In genomic region chr10:100199090-100199690, GRCm38 (mm10) we compare ENCODE assay signal across 20 mouse cellular contexts.
DNase-seq lines count a peak whose midpoint lies in the region; ATAC-seq and TF ChIP-seq lines count a peak whose summit lies in the region.
"Had no signal": no experiment of that assay in that cellular context is flagged by ENCODE, and none has a peak within 500 bp of the region (broad histone marks: within the 10 kb centered on the region; RNA-seq: fewer than 3 reads in every experiment).

No protein-coding gene starts in this region.

- H3K4me1 ChIP-seq in heart, postnatal 0 days (ENCODE audit: control insufficient read depth, insufficient read depth), result no peaks in the 10 kb centered on the region
- H3K4me1 ChIP-seq in heart, embryonic 12.5 days (replicated peaks), result peaks cover 6% of the 10 kb centered on the region; the same call in 1 of the 2 replicates
- H3K4me1 ChIP-seq in lung, postnatal 0 days (ENCODE audit: insufficient read depth, low read depth, low read length), result peaks cover 3% of the 10 kb centered on the region; the same call in 1 of the 2 replicates
- H3K4me1 ChIP-seq in lung, adult 2 months (ENCODE audit: control insufficient read depth, insufficient read depth, low read length), result no peaks in the 10 kb centered on the region
- H3K4me1 ChIP-seq in midbrain, embryonic 12.5 days, result peaks cover 6% of the 10 kb centered on the region; the same call in 1 of the 2 replicates
- H3K4me1 ChIP-seq in midbrain, embryonic 14.5 days (ENCODE audit: control insufficient read depth, insufficient read depth, low read length), result peaks cover 5% of the 10 kb centered on the region; the same call in 1 of the 2 replicates

- H3K27ac ChIP-seq in heart, postnatal 0 days (ENCODE audit: low read depth), result peak overlapping the region; percentile 11; the same call in 1 of the 2 replicates
- no peak overlapping the region for H3K27ac ChIP-seq in heart, embryonic 12.5 days (ENCODE audit: poor library complexity, severe bottlenecking)
- H3K27ac ChIP-seq in lung, postnatal 0 days (ENCODE audit: low read length), result no peak overlapping the region
- H3K27ac ChIP-seq in midbrain, embryonic 12.5 days (replicated peaks), result no peak overlapping the region
- no peak overlapping the region for H3K27ac ChIP-seq in midbrain, embryonic 14.5 days (replicated peaks; ENCODE audit: low read depth, low read length)
- H3K27ac ChIP-seq: embryonic facial prominence, embryonic 13.5 days; forebrain, embryonic 12.5 days; heart, adult 2 months had no signal

- no peak for ATAC-seq in heart, postnatal 0 days (ENCODE audit: insufficient read depth, low read depth)
- ATAC-seq in heart, embryonic 12.5 days (ENCODE audit: insufficient number of reproducible peaks, low FRiP score), result no peak
- no peak for ATAC-seq in lung, postnatal 0 days
- peak; percentile 71; the same call in 1 of the 2 replicates for ATAC-seq in midbrain, embryonic 12.5 days (ENCODE audit: low FRiP score, low read depth)
- no peak for ATAC-seq in midbrain, embryonic 14.5 days (ENCODE audit: low FRiP score, low TSS enrichment)
- ATAC-seq: forebrain, embryonic 16.5 days had no signal

- H3K9ac ChIP-seq in heart, postnatal 0 days (replicated peaks; ENCODE audit: low read depth, low read length), result no peak overlapping the region
- no peak overlapping the region for H3K9ac ChIP-seq in heart, embryonic 12.5 days
- no peak overlapping the region for H3K9ac ChIP-seq in lung, postnatal 0 days (replicated peaks; ENCODE audit: low read depth)
- H3K9ac ChIP-seq in midbrain, embryonic 12.5 days (replicated peaks), result no peak overlapping the region
- H3K9ac ChIP-seq in midbrain, embryonic 14.5 days (replicated peaks; ENCODE audit: low read length), result no peak overlapping the region
- H3K9ac ChIP-seq: embryonic facial prominence, embryonic 13.5 days; forebrain, embryonic 12.5 days had no signal

- TF ChIP-seq POLR2A in lung, adult 2 months (IDR thresholded peaks at IDR 0.05; ENCODE audit: borderline replicate concordance, extremely low read depth, low read depth, low read length), result no peak

- TF ChIP-seq CTCF in heart, postnatal 0 days (IDR thresholded peaks at IDR 0.05; ENCODE audit: low read depth), result no peak
- TF ChIP-seq CTCF in lung, postnatal 0 days (IDR thresholded peaks at IDR 0.05), result no peak
- no peak for TF ChIP-seq CTCF in lung, adult 2 months (IDR thresholded peaks at IDR 0.05; ENCODE audit: insufficient read depth, low read length)

- no peaks in the 10 kb centered on the region for H3K9me3 ChIP-seq in heart, postnatal 0 days (replicated peaks; ENCODE audit: control insufficient read depth, low read length)
- no peaks in the 10 kb centered on the region for H3K9me3 ChIP-seq in heart, embryonic 12.5 days (replicated peaks)
- no peaks in the 10 kb centered on the region for H3K9me3 ChIP-seq in lung, postnatal 0 days (ENCODE audit: low read length)
- no peaks in the 10 kb centered on the region for H3K9me3 ChIP-seq in midbrain, embryonic 12.5 days
- no peaks in the 10 kb centered on the region for H3K9me3 ChIP-seq in midbrain, embryonic 14.5 days (ENCODE audit: control insufficient read depth, low read length)
- H3K9me3 ChIP-seq: embryonic facial prominence, embryonic 13.5 days; forebrain, embryonic 12.5 days had no signal

- no peak overlapping the region for H3K4me2 ChIP-seq in heart, postnatal 0 days (ENCODE audit: low read depth, low read length)
- H3K4me2 ChIP-seq in heart, embryonic 12.5 days, result no peak overlapping the region
- H3K4me2 ChIP-seq in lung, postnatal 0 days (replicated peaks; ENCODE audit: low read depth, low read length), result no peak overlapping the region
- H3K4me2 ChIP-seq in midbrain, embryonic 12.5 days (replicated peaks), result no peak overlapping the region
- no peak overlapping the region for H3K4me2 ChIP-seq in midbrain, embryonic 14.5 days (ENCODE audit: low read length)
- H3K4me2 ChIP-seq: embryonic facial prominence, embryonic 13.5 days; forebrain, embryonic 12.5 days; heart, embryonic 11.5 days had no signal

- no peak for DNase-seq in heart, postnatal 0 days (ENCODE audit: low spot score)
- peak; percentile 2 for DNase-seq in kidney, postnatal 14 days
- DNase-seq in kidney, postnatal 4 days, result no peak
- DNase-seq in lung, postnatal 0 days (ENCODE audit: low spot score), result peak; percentile 11
- DNase-seq in lung, adult 2 months, result no peak
- DNase-seq in midbrain, embryonic 14.5 days, result no peak
- DNase-seq: adrenal gland, postnatal 10 days; cerebellum, adult 11 months; cerebellum, adult 8-10 months; cerebellum, postnatal 14 days; embryo, embryonic 11 days; gastrocnemius, postnatal 14 days; heart, adult 2 months; heart, postnatal 36 days had no signal

- no peaks in the 10 kb centered on the region for H3K36me3 ChIP-seq in heart, postnatal 0 days (replicated peaks; ENCODE audit: control insufficient read depth, insufficient read depth, low read length)
- no peaks in the 10 kb centered on the region for H3K36me3 ChIP-seq in heart, embryonic 12.5 days
- H3K36me3 ChIP-seq in lung, postnatal 0 days (ENCODE audit: insufficient read depth, low read length), result no peaks in the 10 kb centered on the region
- H3K36me3 ChIP-seq in midbrain, embryonic 12.5 days, result no peaks in the 10 kb centered on the region
- no peaks in the 10 kb centered on the region for H3K36me3 ChIP-seq in midbrain, embryonic 14.5 days (ENCODE audit: control insufficient read depth, insufficient read depth, low read length)
- H3K36me3 ChIP-seq: embryonic facial prominence, embryonic 13.5 days; forebrain, embryonic 12.5 days had no signal

- no peak overlapping the region for H3K4me3 ChIP-seq in heart, postnatal 0 days (ENCODE audit: low read depth, low read length)
- H3K4me3 ChIP-seq in heart, embryonic 12.5 days, result no peak overlapping the region
- H3K4me3 ChIP-seq in lung, postnatal 0 days (ENCODE audit: low read depth, low read length), result no peak overlapping the region
- no peak overlapping the region for H3K4me3 ChIP-seq in lung, adult 2 months (replicated peaks; ENCODE audit: extremely low read depth, low read depth, low read length)
- no peak overlapping the region for H3K4me3 ChIP-seq in midbrain, embryonic 12.5 days
- H3K4me3 ChIP-seq in midbrain, embryonic 14.5 days (replicated peaks; ENCODE audit: low read depth, low read length), result no peak overlapping the region
- H3K4me3 ChIP-seq: embryonic facial prominence, embryonic 13.5 days; forebrain, embryonic 12.5 days; heart, adult 2 months had no signal

- no peaks in the 10 kb centered on the region for H3K27me3 ChIP-seq in heart, postnatal 0 days (ENCODE audit: control insufficient read depth, insufficient read depth, low read length)
- H3K27me3 ChIP-seq in heart, embryonic 12.5 days (replicated peaks), result no peaks in the 10 kb centered on the region
- no peaks in the 10 kb centered on the region for H3K27me3 ChIP-seq in lung, postnatal 0 days (replicated peaks; ENCODE audit: insufficient read depth, low read length)
- 0 out of 2 replicates have a peak, but pooled peaks cover 3% of the 10 kb centered on the region for H3K27me3 ChIP-seq in midbrain, embryonic 12.5 days
- H3K27me3 ChIP-seq in midbrain, embryonic 14.5 days (ENCODE audit: control insufficient read depth, insufficient read depth, low read length), result no peaks in the 10 kb centered on the region
- H3K27me3 ChIP-seq: embryonic facial prominence, embryonic 13.5 days; forebrain, embryonic 12.5 days had no signal

- no peak for TF ChIP-seq EP300 in heart, postnatal 0 days (IDR thresholded peaks at IDR 0.05; ENCODE audit: low read depth)
- no peak for TF ChIP-seq EP300 in lung, postnatal 0 days (IDR thresholded peaks at IDR 0.05)

- 46% methylated on average over 8 of the region's 8 CpGs for WGBS in heart, postnatal 0 days
- 54% methylated on average over 8 of the region's 8 CpGs for WGBS in heart, embryonic 12.5 days
- 45% methylated on average over 8 of the region's 8 CpGs for WGBS in lung, postnatal 0 days
- 48% methylated on average over 8 of the region's 8 CpGs for WGBS in lung, adult 2 months
- 42% methylated on average over 8 of the region's 8 CpGs for whole genome bisulfite sequencing in midbrain, embryonic 12.5 days
- WGBS in midbrain, embryonic 14.5 days, result 18% methylated on average over 8 of the region's 8 CpGs

Comparison
In these comparisons a context has a peak if more than half of its experiments do, and no peak if none do; other contexts are left out.
1. DNase-seq: peak in kidney, postnatal 14 days (single experiment) and lung, postnatal 0 days (single experiment); none in heart, postnatal 0 days (single experiment), kidney, postnatal 4 days (0 of 2), lung, adult 2 months (single experiment) and midbrain, embryonic 14.5 days (single experiment).